Mouse (Mus musculus) retina, embryonic 14.5 days (tissue): ENCODE measurements around the gene Dnah3.

Source experiments
- DNase-seq: peaks from one replicate; pipeline ENCODE4 v3.0.0-alpha.2; 2015; ENCODE audit warnings: low spot score

Dnah3 gene

GRCm38 (mm10) chr7:120054016-120054415, 41.1 kb downstream of the Dnah3 start:
- DNase-seq = no peak

GRCm38 (mm10) chr7:120050447-120050846, 44.6 kb downstream of the Dnah3 start:
- no peak for DNase-seq

GRCm38 (mm10) chr7:120043990-120044389, 51.1 kb downstream of the Dnah3 start:
- DNase-seq = no peak

GRCm38 (mm10) chr7:120036422-120036821, 58.7 kb downstream of the Dnah3 start:
- no peak for DNase-seq

- no peak for DNase-seq
Observed at GRCm38 (mm10) chr7:120034996-120035395, 60.1 kb downstream of the Dnah3 start.

- DNase-seq = no peak
Observed at GRCm38 (mm10) chr7:120034566-120034965, 60.5 kb downstream of the Dnah3 start.

- DNase-seq = no peak
Observed at GRCm38 (mm10) chr7:120028669-120029068, 66.4 kb downstream of the Dnah3 start.

- no peak for DNase-seq
Observed at GRCm38 (mm10) chr7:119997066-119997465, 98.0 kb downstream of the Dnah3 start.

- DNase-seq = no peak
Observed at GRCm38 (mm10) chr7:119985279-119985912, 109.7 kb downstream of the Dnah3 start.

GRCm38 (mm10) chr7:119980170-119980569, 114.9 kb downstream of the Dnah3 start:
- DNase-seq = no peak

GRCm38 (mm10) chr7:119978576-119978975, 116.5 kb downstream of the Dnah3 start:
- DNase-seq = no peak

GRCm38 (mm10) chr7:119977574-119977973, 117.5 kb downstream of the Dnah3 start:
- no peak for DNase-seq

- DNase-seq = no peak
Observed at GRCm38 (mm10) chr7:119976256-119976655, 118.8 kb downstream of the Dnah3 start.

GRCm38 (mm10) chr7:119974214-119974613, 120.9 kb downstream of the Dnah3 start:
- DNase-seq = no peak

GRCm38 (mm10) chr7:119969320-119969719, 125.8 kb downstream of the Dnah3 start:
- no peak for DNase-seq

- no peak for DNase-seq
Observed at GRCm38 (mm10) chr7:119965651-119966395, 129.3 kb downstream of the Dnah3 start.

- DNase-seq = no peak
Observed at GRCm38 (mm10) chr7:119965205-119965604, 129.9 kb downstream of the Dnah3 start.

- no peak for DNase-seq
Observed at GRCm38 (mm10) chr7:119961107-119961506, 134.0 kb downstream of the Dnah3 start.

- DNase-seq = no peak
Observed at GRCm38 (mm10) chr7:119960546-119960945, 134.5 kb downstream of the Dnah3 start.

- no peak for DNase-seq
Observed at GRCm38 (mm10) chr7:119960006-119960405, 135.1 kb downstream of the Dnah3 start.

GRCm38 (mm10) chr7:119959491-119959890, 135.6 kb downstream of the Dnah3 start:
- no peak for DNase-seq

GRCm38 (mm10) chr7:119959091-119959490, 136.0 kb downstream of the Dnah3 start:
- no peak for DNase-seq

GRCm38 (mm10) chr7:119957421-119957820, 137.7 kb downstream of the Dnah3 start:
- DNase-seq = no peak

- DNase-seq = no peak
Observed at GRCm38 (mm10) chr7:119954047-119954446, 141.0 kb downstream of the Dnah3 start.
